Mouse (Mus musculus): Measurements from ENCODE around the gene Rab11fip3.

DNA sequence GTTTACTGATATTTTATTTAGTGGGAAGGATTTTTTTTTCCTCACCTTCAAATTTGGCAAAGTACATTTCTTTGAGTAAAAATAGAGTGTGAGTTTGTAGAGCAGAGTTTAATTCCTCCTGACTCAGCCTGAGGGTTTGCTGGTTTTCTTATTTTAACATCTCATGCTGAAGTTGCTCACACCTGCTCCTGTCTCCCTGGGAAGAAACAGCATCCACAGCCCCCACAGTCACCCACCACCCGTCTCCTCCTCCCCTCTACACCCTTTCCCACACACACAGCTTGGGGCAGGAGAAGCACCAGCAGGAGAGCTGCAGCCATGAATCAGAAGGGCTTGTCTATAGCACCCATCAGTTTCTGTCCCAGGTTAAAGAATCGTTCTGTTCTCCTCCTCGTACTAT lies 5.9 kb upstream of the Rab11fip3 start:
- TF ChIP-seq CTCF (IDR thresholded peaks at IDR 0.05; ENCODE audit: borderline replicate concordance, control insufficient read depth, extremely low read depth, insufficient read depth, low read length, poor library complexity): no peak
- no peak for TF ChIP-seq POLR2A (IDR thresholded peaks at IDR 0.05; ENCODE audit: control insufficient read depth, extremely low read depth, insufficient read depth, low read length, poor library complexity)
